Mouse (Mus musculus): Measurements from ENCODE around the gene Prune2. TPM values are rescaled to one million over a fixed set of nuclear protein-coding genes. Genes with fewer than 3 reads are reported as not detected.
A peak's percentile ranks its signal among the peaks of the same experiment; 100 is the strongest.

Gene Prune2
- polyA plus RNA-seq, 1 experiment from 2014 or later = 2.6 TPM

GRCm38 (mm10) chr19:16981743-16982142 lies 25.8 kb downstream of the Prune2 start:
- Histone ChIP-seq H3K36me3 (ENCODE audit: control insufficient read depth, insufficient read depth, low read length) (no peaks in the 10 kb centered on the region), H3K9me3 (ENCODE audit: control insufficient read depth, low read length) (no peaks in the 10 kb centered on the region), H3K27ac (ENCODE audit: low read depth, low read length) (no peak overlapping the region), H3K4me2 (ENCODE audit: low read depth) (no peak overlapping the region), H3K9ac (ENCODE audit: low read length) (no peak overlapping the region), H3K4me3 (ENCODE audit: low read depth, low read length) (no peak overlapping the region), H3K27me3 (ENCODE audit: control insufficient read depth, insufficient read depth, low read length) (no peaks in the 10 kb centered on the region), H3K4me1 (ENCODE audit: control insufficient read depth, insufficient read depth, low read length) (no peaks in the 10 kb centered on the region)
- ATAC-seq (ENCODE audit: insufficient read depth, low FRiP score, low TSS enrichment) (no peak), DNase-seq (ENCODE audit: low spot score) (no peak)
- WGBS = 82% methylated on average over 4 of the region's 4 CpGs

DNA sequence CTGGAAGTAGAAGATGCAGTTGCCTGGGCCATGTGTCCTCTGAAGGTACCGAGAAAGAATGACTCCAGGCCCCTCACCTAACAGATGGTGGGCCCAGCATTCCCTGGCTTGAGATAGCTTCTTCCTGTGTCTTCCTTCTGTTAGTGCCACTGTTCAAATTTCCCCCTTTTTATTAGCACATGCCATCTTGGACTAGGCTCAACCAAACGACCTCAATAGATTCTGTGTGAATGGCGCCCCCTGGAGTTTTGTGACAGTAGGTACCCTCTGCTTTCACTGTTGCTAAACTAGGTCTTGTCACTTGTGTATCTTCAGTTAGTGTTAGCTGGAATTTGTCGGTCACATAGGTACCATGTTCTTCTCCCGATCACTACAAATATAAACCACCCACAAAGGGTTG lies 29.0 kb downstream of the Prune2 start:
- WGBS = 42% methylated on average over 5 of the region's 5 CpGs
- ATAC-seq (ENCODE audit: insufficient read depth, low FRiP score, low TSS enrichment) = no peak
- Histone ChIP-seq H3K4me2 (ENCODE audit: low read depth) (no peak overlapping the region), H3K9me3 (ENCODE audit: control insufficient read depth, low read length) (no peaks in the 10 kb centered on the region), H3K36me3 (ENCODE audit: control insufficient read depth, insufficient read depth, low read length) (no peaks in the 10 kb centered on the region), H3K27me3 (ENCODE audit: control insufficient read depth, insufficient read depth, low read length) (no peaks in the 10 kb centered on the region), H3K4me1 (ENCODE audit: control insufficient read depth, insufficient read depth, low read length) (no peaks in the 10 kb centered on the region), H3K4me3 (ENCODE audit: low read depth, low read length) (no peak overlapping the region), H3K27ac (ENCODE audit: low read depth, low read length) (no peak overlapping the region), H3K9ac (ENCODE audit: low read length) (no peak overlapping the region)
- DNase-seq (ENCODE audit: low spot score) = peak; percentile 46

DNA sequence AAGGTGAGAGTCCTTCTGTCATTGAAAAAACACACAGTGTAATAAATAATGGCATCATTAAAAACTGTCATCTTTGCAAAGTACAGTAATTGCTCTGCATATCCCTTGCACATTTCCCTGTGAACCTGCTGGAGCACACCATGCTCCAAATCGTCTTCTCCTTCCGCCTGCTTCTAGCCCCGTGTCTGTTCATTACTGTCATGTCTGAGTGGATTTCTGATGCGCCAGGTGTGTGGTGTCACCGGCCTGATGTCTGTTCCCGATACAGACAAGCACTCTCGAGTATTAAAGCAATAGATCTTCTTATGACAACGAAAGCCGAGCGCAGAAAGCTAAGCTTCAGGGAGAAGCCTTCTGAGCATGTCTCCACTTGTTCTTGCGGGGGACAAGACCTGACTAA lies 32.1 kb downstream of the Prune2 start:
- DNase-seq (ENCODE audit: low spot score) = no peak
- WGBS = 82% methylated on average over 11 of the region's 11 CpGs
- no peak overlapping the region for H3K27ac ChIP-seq (ENCODE audit: low read depth, low read length)

DNA sequence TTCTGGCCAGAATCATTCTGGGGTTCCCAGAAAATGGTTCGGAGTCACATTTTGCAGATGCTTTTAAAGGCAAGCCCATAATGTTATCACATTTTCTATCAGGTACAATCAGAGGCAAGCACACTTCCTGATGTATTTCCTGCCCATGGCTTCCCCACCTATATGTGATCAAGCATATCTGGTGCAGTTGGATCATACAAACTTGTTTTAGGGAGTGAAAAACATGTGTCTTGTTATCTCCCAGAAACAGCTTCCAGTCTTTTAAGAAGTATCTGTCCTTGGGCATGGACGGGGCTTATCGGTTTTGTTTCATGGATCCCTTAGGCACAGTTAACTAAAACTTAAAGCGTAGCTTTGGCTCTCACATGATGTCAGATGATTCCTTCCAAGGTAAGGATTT lies 36.2 kb downstream of the Prune2 start:
- Histone ChIP-seq H3K9ac (ENCODE audit: low read length) (no peak overlapping the region), H3K9me3 (ENCODE audit: control insufficient read depth, low read length) (no peaks in the 10 kb centered on the region), H3K4me2 (ENCODE audit: low read depth) (no peak overlapping the region), H3K4me1 (ENCODE audit: control insufficient read depth, insufficient read depth, low read length) (no peaks in the 10 kb centered on the region), H3K27me3 (ENCODE audit: control insufficient read depth, insufficient read depth, low read length) (no peaks in the 10 kb centered on the region), H3K27ac (ENCODE audit: low read depth, low read length) (no peak overlapping the region), H3K4me3 (ENCODE audit: low read depth, low read length) (no peak overlapping the region), H3K36me3 (ENCODE audit: control insufficient read depth, insufficient read depth, low read length) (no peaks in the 10 kb centered on the region)
- 94% methylated on average over 4 of the region's 4 CpGs for WGBS
- ATAC-seq (ENCODE audit: insufficient read depth, low FRiP score, low TSS enrichment) (no peak), DNase-seq (ENCODE audit: low spot score) (no peak)

More for the DNA sequence above, 32.1 kb downstream of the Prune2 start:
- no peaks in the 10 kb centered on the region for H3K4me1 ChIP-seq (ENCODE audit: control insufficient read depth, insufficient read depth, low read length)
- no peak overlapping the region for H3K9ac ChIP-seq (ENCODE audit: low read length)
- H3K4me3 ChIP-seq (ENCODE audit: low read depth, low read length) = no peak overlapping the region
- no peak for ATAC-seq (ENCODE audit: insufficient read depth, low FRiP score, low TSS enrichment)
- no peaks in the 10 kb centered on the region for H3K9me3 ChIP-seq (ENCODE audit: control insufficient read depth, low read length)
- H3K4me2 ChIP-seq (ENCODE audit: low read depth) = no peak overlapping the region
- no peaks in the 10 kb centered on the region for H3K27me3 ChIP-seq (ENCODE audit: control insufficient read depth, insufficient read depth, low read length)
- no peaks in the 10 kb centered on the region for H3K36me3 ChIP-seq (ENCODE audit: control insufficient read depth, insufficient read depth, low read length)

DNA sequence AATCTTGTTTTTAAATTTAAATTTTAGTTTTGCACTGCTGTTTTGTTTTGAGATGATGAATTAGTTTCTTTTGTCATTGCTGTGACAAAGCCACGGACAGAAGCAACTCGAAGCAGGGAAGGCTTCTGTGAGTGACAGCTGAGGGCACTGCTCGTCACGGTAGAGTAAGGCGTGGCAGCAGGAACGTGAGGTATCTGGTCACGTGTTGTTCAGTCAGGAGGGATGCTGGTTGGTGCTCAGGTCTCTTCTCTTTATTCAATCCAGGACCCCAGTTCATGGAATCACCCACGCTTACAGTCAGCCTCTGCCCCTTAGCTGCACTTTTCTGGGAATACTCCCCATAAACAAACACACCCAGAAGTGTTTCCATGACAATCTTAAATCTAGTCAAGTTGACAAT lies 38.3 kb downstream of the Prune2 start:
- Histone ChIP-seq H3K27me3 (ENCODE audit: control insufficient read depth, insufficient read depth, low read length) (no peaks in the 10 kb centered on the region), H3K4me3 (ENCODE audit: low read depth, low read length) (no peak overlapping the region), H3K36me3 (ENCODE audit: control insufficient read depth, insufficient read depth, low read length) (no peaks in the 10 kb centered on the region), H3K9me3 (ENCODE audit: control insufficient read depth, low read length) (no peaks in the 10 kb centered on the region), H3K27ac (ENCODE audit: low read depth, low read length) (no peak overlapping the region), H3K4me2 (ENCODE audit: low read depth) (no peak overlapping the region), H3K4me1 (ENCODE audit: control insufficient read depth, insufficient read depth, low read length) (no peaks in the 10 kb centered on the region), H3K9ac (ENCODE audit: low read length) (no peak overlapping the region)
- ATAC-seq (ENCODE audit: insufficient read depth, low FRiP score, low TSS enrichment) (no peak), DNase-seq (ENCODE audit: low spot score) (no peak)
- WGBS = 86% methylated on average over 8 of the region's 8 CpGs

- H3K36me3 ChIP-seq (ENCODE audit: control insufficient read depth, insufficient read depth, low read length) = no peaks in the 10 kb centered on the region
- no peak overlapping the region for H3K27ac ChIP-seq (ENCODE audit: low read depth, low read length)
- no peak for ATAC-seq (ENCODE audit: insufficient read depth, low FRiP score, low TSS enrichment)
- H3K27me3 ChIP-seq (ENCODE audit: control insufficient read depth, insufficient read depth, low read length) = no peaks in the 10 kb centered on the region
- H3K4me2 ChIP-seq (ENCODE audit: low read depth) = no peak overlapping the region
- no peak overlapping the region for H3K9ac ChIP-seq (ENCODE audit: low read length)
- no peaks in the 10 kb centered on the region for H3K9me3 ChIP-seq (ENCODE audit: control insufficient read depth, low read length)
- H3K4me1 ChIP-seq (ENCODE audit: control insufficient read depth, insufficient read depth, low read length) = no peaks in the 10 kb centered on the region
- no peak for DNase-seq (ENCODE audit: low spot score)
- 81% methylated on average over 7 of the region's 7 CpGs for WGBS
- H3K4me3 ChIP-seq (ENCODE audit: low read depth, low read length) = no peak overlapping the region
These were observed 42.0 kb downstream of the Prune2 start for GRCm38 (mm10) chr19:16997915-16998314.

DNA sequence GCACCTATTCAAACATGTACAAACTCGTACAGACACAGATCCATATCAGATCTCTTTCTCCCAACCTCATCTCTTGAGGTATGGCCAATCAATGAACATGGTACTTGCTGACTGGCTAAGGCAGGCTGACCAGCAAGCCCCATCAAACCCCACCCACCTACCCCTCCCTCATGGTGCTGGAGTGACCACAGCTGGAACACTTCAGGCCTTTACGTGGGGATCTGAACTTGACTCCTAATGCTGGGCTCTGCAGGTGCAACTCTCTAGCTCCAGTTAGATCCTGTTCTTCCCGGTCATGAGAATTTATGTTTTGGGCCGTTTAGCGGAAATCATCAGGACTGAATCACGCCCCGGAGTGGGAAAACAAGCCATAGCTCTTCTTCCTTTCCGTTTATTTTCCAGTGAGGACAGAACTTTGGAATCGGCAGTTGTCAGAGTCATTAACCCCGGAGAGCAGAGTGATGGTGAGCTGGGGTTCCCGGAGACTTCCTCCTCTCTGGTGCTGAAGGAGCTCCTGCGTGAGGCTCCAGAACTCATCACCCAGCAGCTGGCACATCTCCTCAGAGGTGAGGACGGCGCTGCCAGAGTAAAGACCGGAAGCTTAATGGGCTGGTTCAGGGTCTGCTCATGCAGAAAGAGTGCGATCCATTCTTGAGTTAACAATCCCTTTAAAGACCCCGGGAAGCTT lies 50.4 kb downstream of the Prune2 start:
- H3K4me2 ChIP-seq (ENCODE audit: low read depth) = no peak overlapping the region
- ATAC-seq (ENCODE audit: insufficient read depth, low FRiP score, low TSS enrichment) = no peak
- no peak for DNase-seq (ENCODE audit: low spot score)
- H3K36me3 ChIP-seq (ENCODE audit: control insufficient read depth, insufficient read depth, low read length) = no peaks in the 10 kb centered on the region
- no peak overlapping the region for H3K4me3 ChIP-seq (ENCODE audit: low read depth, low read length)
- no peaks in the 10 kb centered on the region for H3K9me3 ChIP-seq (ENCODE audit: control insufficient read depth, low read length)
- H3K9ac ChIP-seq (ENCODE audit: low read length) = no peak overlapping the region
- no peaks in the 10 kb centered on the region for H3K4me1 ChIP-seq (ENCODE audit: control insufficient read depth, insufficient read depth, low read length)
- no peaks in the 10 kb centered on the region for H3K27me3 ChIP-seq (ENCODE audit: control insufficient read depth, insufficient read depth, low read length)
- 77% methylated on average over 17 of the region's 17 CpGs for WGBS
- no peak overlapping the region for H3K27ac ChIP-seq (ENCODE audit: low read depth, low read length)

DNA sequence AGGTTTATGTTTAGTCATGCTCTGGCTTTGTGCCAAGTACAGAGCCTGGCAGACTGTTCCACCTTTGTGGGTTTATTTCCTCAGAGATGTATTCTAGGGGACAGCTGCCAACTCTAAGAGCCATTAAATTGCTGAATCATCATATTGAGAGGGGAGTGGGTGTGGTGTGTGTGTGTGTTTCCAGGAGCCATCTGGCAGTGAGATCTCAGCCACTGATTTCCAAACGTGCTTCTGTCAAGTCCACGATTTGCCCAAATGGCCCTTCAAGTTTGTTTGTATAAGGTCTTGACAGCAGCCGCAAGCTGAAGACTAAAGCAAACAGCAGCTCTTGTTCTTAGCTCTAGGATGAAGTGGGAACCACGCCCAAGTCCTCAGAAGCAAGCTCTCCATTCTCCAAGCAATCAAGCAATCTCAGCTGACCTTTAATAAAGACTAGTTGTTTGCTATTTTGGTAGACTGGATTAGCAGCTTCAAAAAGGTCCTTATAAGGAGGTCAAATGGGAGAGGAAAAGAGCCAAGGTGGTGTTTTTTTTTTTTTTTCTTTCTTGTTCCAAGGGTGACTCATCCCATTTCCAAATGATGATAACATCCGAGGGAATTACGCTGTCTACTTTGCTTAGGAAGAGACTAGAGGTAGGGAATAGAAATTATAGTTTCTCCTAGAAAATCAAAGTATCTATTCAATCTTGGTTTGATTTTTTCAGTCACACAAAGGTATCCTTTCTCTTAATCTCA lies 55.5 kb downstream of the Prune2 start:
- Histone ChIP-seq H3K4me1 (ENCODE audit: control insufficient read depth, insufficient read depth, low read length) (no peaks in the 10 kb centered on the region), H3K9me3 (ENCODE audit: control insufficient read depth, low read length) (no peaks in the 10 kb centered on the region), H3K27me3 (ENCODE audit: control insufficient read depth, insufficient read depth, low read length) (no peaks in the 10 kb centered on the region), H3K4me3 (ENCODE audit: low read depth, low read length) (no peak overlapping the region), H3K36me3 (ENCODE audit: control insufficient read depth, insufficient read depth, low read length) (no peaks in the 10 kb centered on the region), H3K27ac (ENCODE audit: low read depth, low read length) (no peak overlapping the region), H3K4me2 (ENCODE audit: low read depth) (no peak overlapping the region), H3K9ac (ENCODE audit: low read length) (no peak overlapping the region)
- DNase-seq (ENCODE audit: low spot score) (no peak), ATAC-seq (ENCODE audit: insufficient read depth, low FRiP score, low TSS enrichment) (no peak)
- 61% methylated on average over 6 of the region's 6 CpGs for WGBS

- WGBS = 74% methylated on average over 2 of the region's 2 CpGs
- ATAC-seq (ENCODE audit: insufficient read depth, low FRiP score, low TSS enrichment) (no peak), DNase-seq (ENCODE audit: low spot score) (no peak)
- H3K9ac ChIP-seq (ENCODE audit: low read length) = no peak overlapping the region
- H3K4me3 ChIP-seq (ENCODE audit: low read depth, low read length) = no peak overlapping the region
- no peak overlapping the region for H3K4me2 ChIP-seq (ENCODE audit: low read depth)
- no peak overlapping the region for H3K27ac ChIP-seq (ENCODE audit: low read depth, low read length)
- H3K27me3 ChIP-seq (ENCODE audit: control insufficient read depth, insufficient read depth, low read length) = no peaks in the 10 kb centered on the region
- no peaks in the 10 kb centered on the region for H3K9me3 ChIP-seq (ENCODE audit: control insufficient read depth, low read length)
- H3K4me1 ChIP-seq (ENCODE audit: control insufficient read depth, insufficient read depth, low read length) = no peaks in the 10 kb centered on the region
- H3K36me3 ChIP-seq (ENCODE audit: control insufficient read depth, insufficient read depth, low read length) = no peaks in the 10 kb centered on the region
These were observed 57.2 kb downstream of the Prune2 start for GRCm38 (mm10) chr19:17013085-17013484.
